Mouse (Mus musculus) cerebellum, adult 2 months (tissue): Measurements from ENCODE around the gene Gm13306.
"Not testable (repeated sequence)": the region's sequence is repeated elsewhere in the genome, so short reads cannot be mapped to it uniquely, and the experiment has no call there.

Experiments used
- CTCF ChIP-seq: fragments of 200-500 bp; IDR thresholded peaks from 2 replicates; pipeline ENCODE4 v1.5.1; 2011; ENCODE audit warnings: low read depth, mild to moderate bottlenecking, control low read depth, low read length, moderate library complexity, borderline replicate concordance; ENCODE audit not compliant: insufficient read depth
- POLR2A ChIP-seq: fragments of 200-500 bp; IDR thresholded peaks from 2 replicates; pipeline ENCODE4 v1.6.1; 2011; ENCODE audit warnings: low read length, control low read depth, borderline replicate concordance; ENCODE audit not compliant: insufficient read depth

DNA sequence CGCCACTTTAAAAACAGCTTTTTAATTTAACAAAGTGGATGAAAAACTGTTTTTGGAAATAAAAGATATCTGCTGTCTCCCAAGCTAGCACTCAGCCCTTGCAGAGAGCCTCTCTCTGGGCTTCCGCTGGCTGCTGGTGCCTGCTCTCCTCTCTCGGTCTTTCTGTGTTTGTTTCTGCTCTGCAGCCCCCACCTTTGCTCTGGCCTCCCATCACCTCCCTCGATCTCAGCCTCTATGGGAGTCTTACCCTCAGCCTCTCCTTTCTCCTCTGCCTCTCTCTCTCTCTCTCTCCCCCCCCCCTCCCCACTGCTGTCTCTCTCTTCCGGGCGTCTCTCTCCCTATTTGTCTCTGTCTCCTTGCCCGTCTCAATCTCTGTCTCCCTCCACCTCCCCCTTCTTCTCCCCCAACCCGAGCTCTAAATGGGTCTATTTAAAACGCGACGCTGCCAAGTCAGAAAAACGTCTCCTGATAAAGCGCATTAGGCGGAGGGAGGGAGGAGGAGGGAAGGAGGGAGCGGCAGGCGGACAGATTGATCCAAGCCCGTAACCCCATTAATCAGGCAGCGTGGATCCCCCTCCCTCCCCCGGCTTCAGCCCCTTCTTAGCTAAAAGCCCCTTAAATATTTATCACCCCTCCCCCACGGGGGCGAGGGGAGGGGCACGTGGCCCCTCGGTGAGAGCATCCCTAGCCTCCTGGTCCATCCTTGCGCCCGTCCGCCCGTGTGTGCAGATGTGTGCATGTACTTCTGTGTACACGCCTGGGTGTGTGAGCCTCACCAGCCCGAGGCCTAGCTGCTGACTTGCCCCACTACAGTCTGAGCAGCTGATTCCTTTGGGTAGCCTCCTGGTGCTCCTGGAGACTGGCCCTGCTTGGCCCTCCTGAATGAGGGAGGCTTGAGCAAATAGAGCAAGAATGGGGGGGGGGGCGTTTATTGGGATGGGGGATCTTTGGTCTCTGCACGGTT lies 30.3 kb downstream of the Gm13306 start:
- TF ChIP-seq CTCF, POLR2A: not testable (repeated sequence)
